Mouse (Mus musculus): ENCODE results near the gene Ano1. TPM values are rescaled to one million over a fixed set of nuclear protein-coding genes. Genes with fewer than 3 reads are reported as not detected.
A peak's percentile ranks its signal among the peaks of the same experiment; 100 is the strongest.

Gene Ano1
- polyA plus RNA-seq, 2 experiments: 8.9 to 11.5 TPM

DNA sequence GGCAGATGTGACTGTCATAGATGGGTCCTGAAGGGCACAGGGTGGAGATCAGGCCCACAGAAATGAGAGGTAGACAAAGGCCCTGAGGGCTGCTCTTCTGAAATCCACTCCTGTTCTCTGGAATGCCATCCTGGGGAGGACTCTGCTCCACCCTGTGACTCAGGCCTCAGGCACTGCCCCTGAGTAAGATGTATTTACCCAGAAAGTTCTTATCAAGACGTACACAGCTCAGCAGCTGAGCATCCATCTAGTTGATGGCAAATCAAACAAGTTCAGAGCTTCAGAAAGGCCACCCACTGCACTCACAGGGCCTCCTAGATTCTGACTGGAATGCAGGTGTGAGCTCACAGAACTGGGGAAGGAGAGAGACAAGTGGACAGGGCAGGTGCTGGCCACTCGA, 4.0 kb downstream of the Ano1 start:
- no peak for ATAC-seq (ENCODE audit: low FRiP score, low read depth)

DNA sequence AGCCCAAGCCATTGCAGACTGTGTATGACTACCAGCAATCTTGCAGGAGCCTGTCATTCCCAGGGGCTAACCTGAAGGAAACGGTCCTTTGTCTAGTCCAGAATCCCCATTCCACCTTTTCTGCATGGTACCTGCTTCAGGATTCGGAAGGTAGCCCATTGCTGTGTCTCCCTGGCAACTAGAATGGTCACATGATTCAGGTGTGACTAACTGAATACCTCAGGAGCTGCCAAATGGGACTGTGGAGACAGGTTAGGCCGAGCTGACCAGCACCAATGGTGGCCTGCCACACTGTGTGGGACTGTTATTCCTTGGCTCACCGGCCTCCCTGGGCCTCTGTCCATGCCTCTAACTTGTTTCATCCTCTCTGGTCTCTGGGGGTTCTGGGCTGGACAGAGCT, 5.3 kb downstream of the Ano1 start:
- no peaks in the 10 kb centered on the region for H3K27me3 ChIP-seq (ENCODE audit: control insufficient read depth, insufficient read depth, low read length)
- TF ChIP-seq POLR2A (IDR thresholded peaks at IDR 0.05; ENCODE audit: borderline replicate concordance, extremely low read depth, insufficient read depth, insufficient read length): no peak
- WGBS: 89% methylated on average over 4 of the region's 4 CpGs
- DNase-seq (ENCODE audit: low spot score): no peak
- no peak overlapping the region for H3K27ac ChIP-seq (replicated peaks; ENCODE audit: low read depth, low read length)
- no peaks in the 10 kb centered on the region for H3K36me3 ChIP-seq (ENCODE audit: control insufficient read depth, insufficient read depth, low read length)
- no peaks in the 10 kb centered on the region for H3K4me1 ChIP-seq (ENCODE audit: control insufficient read depth, insufficient read depth, low read length)
- H3K4me3 ChIP-seq (replicated peaks; ENCODE audit: low read length): no peak overlapping the region
- ATAC-seq (ENCODE audit: low FRiP score, low read depth): no peak
- no peak overlapping the region for H3K9ac ChIP-seq (ENCODE audit: low read depth, low read length, severe bottlenecking)
- no peak overlapping the region for H3K4me2 ChIP-seq (replicated peaks; ENCODE audit: low read depth, low read length, severe bottlenecking)
- H3K9me3 ChIP-seq (ENCODE audit: control insufficient read depth, low read length): no peaks in the 10 kb centered on the region

More for the DNA sequence above, 4.0 kb downstream of the Ano1 start:
- no peak overlapping the region for H3K4me3 ChIP-seq (replicated peaks; ENCODE audit: low read length)
- no peak overlapping the region for H3K4me2 ChIP-seq (replicated peaks; ENCODE audit: low read depth, low read length, severe bottlenecking)
- H3K9me3 ChIP-seq (ENCODE audit: control insufficient read depth, low read length): no peaks in the 10 kb centered on the region
- H3K27ac ChIP-seq (replicated peaks; ENCODE audit: low read depth, low read length): no peak overlapping the region
- no peak overlapping the region for H3K9ac ChIP-seq (ENCODE audit: low read depth, low read length, severe bottlenecking)
- DNase-seq (ENCODE audit: low spot score): no peak
- TF ChIP-seq POLR2A (IDR thresholded peaks at IDR 0.05; ENCODE audit: borderline replicate concordance, extremely low read depth, insufficient read depth, insufficient read length): no peak
- no peaks in the 10 kb centered on the region for H3K27me3 ChIP-seq (ENCODE audit: control insufficient read depth, insufficient read depth, low read length)
- no peaks in the 10 kb centered on the region for H3K36me3 ChIP-seq (ENCODE audit: control insufficient read depth, insufficient read depth, low read length)
- H3K4me1 ChIP-seq (ENCODE audit: control insufficient read depth, insufficient read depth, low read length): no peaks in the 10 kb centered on the region
- WGBS: 32% methylated on average over 2 of the region's 2 CpGs

DNA sequence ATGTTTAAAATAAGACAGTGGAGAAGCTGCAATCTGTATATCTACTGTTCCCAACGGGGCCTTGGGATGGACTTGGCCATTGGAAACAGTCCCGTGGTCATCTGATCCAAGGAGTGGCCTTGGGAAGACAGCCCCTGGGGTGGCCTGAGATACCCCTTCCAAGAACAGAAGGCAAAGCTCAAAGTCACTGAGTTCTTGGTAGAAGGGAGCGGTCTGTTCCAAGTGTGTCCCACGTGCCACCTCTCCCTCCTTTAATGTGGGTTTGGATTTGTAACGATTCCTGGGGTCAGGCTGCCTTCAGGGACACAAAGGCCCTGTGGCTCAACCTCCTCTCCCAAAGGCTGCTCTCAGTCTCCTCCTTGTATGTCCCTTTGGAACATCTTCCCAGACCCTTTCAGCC, 7.9 kb downstream of the Ano1 start:
- no peak overlapping the region for H3K9ac ChIP-seq (ENCODE audit: low read depth, low read length, severe bottlenecking)
- no peak for TF ChIP-seq POLR2A (IDR thresholded peaks at IDR 0.05; ENCODE audit: borderline replicate concordance, extremely low read depth, insufficient read depth, insufficient read length)
- no peak overlapping the region for H3K4me2 ChIP-seq (replicated peaks; ENCODE audit: low read depth, low read length, severe bottlenecking)
- DNase-seq (ENCODE audit: low spot score) (no peak), ATAC-seq (ENCODE audit: low FRiP score, low read depth) (no peak)
- H3K36me3 ChIP-seq (ENCODE audit: control insufficient read depth, insufficient read depth, low read length): no peaks in the 10 kb centered on the region
- H3K9me3 ChIP-seq (ENCODE audit: control insufficient read depth, low read length): no peaks in the 10 kb centered on the region
- 77% methylated on average over 5 of the region's 5 CpGs for WGBS
- H3K4me3 ChIP-seq (replicated peaks; ENCODE audit: low read length): no peak overlapping the region
- no peaks in the 10 kb centered on the region for H3K4me1 ChIP-seq (ENCODE audit: control insufficient read depth, insufficient read depth, low read length)
- H3K27me3 ChIP-seq (ENCODE audit: control insufficient read depth, insufficient read depth, low read length): no peaks in the 10 kb centered on the region
- no peak overlapping the region for H3K27ac ChIP-seq (replicated peaks; ENCODE audit: low read depth, low read length)

DNA sequence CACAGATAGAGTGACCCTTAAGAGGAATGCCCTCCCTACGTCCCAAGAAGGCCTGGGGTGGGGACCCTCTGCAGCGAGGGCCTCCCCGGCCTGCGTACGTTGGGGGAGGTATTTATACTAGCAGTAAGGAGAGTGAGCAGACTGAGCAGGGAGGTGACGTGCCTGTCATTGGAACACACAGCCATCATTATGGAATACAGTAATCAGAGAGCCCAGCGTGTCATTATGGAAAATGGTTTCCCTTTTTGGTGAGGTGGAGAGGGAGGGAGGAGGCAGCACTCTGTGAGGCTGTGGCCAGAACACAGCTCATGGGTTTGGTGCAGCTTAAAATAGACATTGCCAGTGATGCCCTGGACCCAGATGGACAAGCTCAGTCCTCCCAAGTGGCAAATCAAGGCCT, 11.1 kb downstream of the Ano1 start:
- Histone ChIP-seq H3K36me3 (ENCODE audit: control insufficient read depth, insufficient read depth, low read length) (no peaks in the 10 kb centered on the region), H3K9me3 (ENCODE audit: control insufficient read depth, low read length) (no peaks in the 10 kb centered on the region), H3K4me3 (replicated peaks; ENCODE audit: low read length) (no peak overlapping the region), H3K4me2 (replicated peaks; ENCODE audit: low read depth, low read length, severe bottlenecking) (no peak overlapping the region), H3K9ac (ENCODE audit: low read depth, low read length, severe bottlenecking) (no peak overlapping the region), H3K4me1 (ENCODE audit: control insufficient read depth, insufficient read depth, low read length) (peaks cover 8% of the 10 kb centered on the region; the same call in 1 of the 2 replicates), H3K27ac (replicated peaks; ENCODE audit: low read depth, low read length) (no peak overlapping the region), H3K27me3 (ENCODE audit: control insufficient read depth, insufficient read depth, low read length) (no peaks in the 10 kb centered on the region)
- DNase-seq (ENCODE audit: low spot score): no peak
- ATAC-seq (ENCODE audit: low FRiP score, low read depth): no peak
- no peak for TF ChIP-seq POLR2A (IDR thresholded peaks at IDR 0.05; ENCODE audit: borderline replicate concordance, extremely low read depth, insufficient read depth, insufficient read length)
- WGBS: 69% methylated on average over 7 of the region's 7 CpGs

DNA sequence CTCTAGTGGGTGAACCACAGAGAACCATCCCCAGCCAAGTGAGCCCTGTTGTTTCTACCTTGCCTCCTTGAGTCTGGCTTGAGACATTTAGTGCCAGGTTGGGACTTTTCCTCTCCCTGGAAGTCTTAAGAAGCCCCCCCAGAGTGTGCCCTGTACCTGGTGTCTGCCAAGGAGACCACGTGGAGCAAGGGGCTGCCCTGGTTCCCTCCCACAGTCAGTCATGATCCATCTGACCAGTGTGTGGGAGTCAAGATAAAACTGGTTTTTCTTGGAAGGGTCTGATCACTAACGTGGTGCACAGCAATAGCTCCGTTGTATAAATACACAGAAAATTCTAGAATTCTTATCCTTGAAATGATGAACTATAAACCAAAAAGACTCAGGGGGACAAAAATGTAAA, 12.0 kb downstream of the Ano1 start:
- no peak for ATAC-seq (ENCODE audit: low FRiP score, low read depth)

DNA sequence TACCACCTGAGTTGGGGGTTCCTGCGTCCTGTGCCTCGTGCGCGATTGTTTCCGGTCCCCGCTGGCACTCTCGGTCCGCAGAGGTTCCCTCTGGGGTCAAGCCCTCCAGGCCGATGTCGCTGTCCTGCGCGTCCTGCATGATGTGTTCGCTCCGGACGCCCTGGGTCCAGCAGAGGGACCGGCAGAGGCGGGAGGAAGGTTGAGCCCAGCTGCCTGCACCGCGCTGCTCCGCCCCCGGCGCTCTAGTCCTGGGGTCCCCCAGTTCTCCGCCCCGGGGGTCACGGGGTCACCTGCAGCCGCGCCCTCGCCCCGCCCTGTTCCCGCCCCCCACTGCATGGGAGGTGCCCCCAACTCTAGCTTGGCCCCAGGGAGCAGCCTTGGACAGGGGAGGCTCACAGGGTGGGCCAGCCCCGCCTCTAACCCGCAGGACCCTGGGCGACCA, 13.4 kb downstream of the Ano1 start:
- Histone ChIP-seq H3K9ac (ENCODE audit: low read depth, low read length, severe bottlenecking) (0 out of 2 replicates have a peak overlapping the region, but pooled peaks have one; percentile 12), H3K27me3 (ENCODE audit: control insufficient read depth, insufficient read depth, low read length) (no peaks in the 10 kb centered on the region), H3K4me1 (ENCODE audit: control insufficient read depth, insufficient read depth, low read length) (peaks cover 8% of the 10 kb centered on the region; the same call in 1 of the 2 replicates), H3K27ac (replicated peaks; ENCODE audit: low read depth, low read length) (no peak overlapping the region), H3K36me3 (ENCODE audit: control insufficient read depth, insufficient read depth, low read length) (no peaks in the 10 kb centered on the region), H3K9me3 (ENCODE audit: control insufficient read depth, low read length) (no peaks in the 10 kb centered on the region), H3K4me2 (replicated peaks; ENCODE audit: low read depth, low read length, severe bottlenecking) (peak overlapping the region; percentile 71), H3K4me3 (replicated peaks; ENCODE audit: low read length) (peak overlapping the region; percentile 34)
- 2% methylated on average over 32 of the region's 33 CpGs for WGBS
- TF ChIP-seq POLR2A (IDR thresholded peaks at IDR 0.05; ENCODE audit: borderline replicate concordance, extremely low read depth, insufficient read depth, insufficient read length): no peak
- ATAC-seq (ENCODE audit: low FRiP score, low read depth): peak; percentile 65; the same call in 1 of the 2 replicates
- no peak for DNase-seq (ENCODE audit: low spot score)

More for the DNA sequence above, 12.0 kb downstream of the Ano1 start:
- 58% methylated on average over 3 of the region's 3 CpGs for WGBS
- no peak overlapping the region for H3K4me2 ChIP-seq (replicated peaks; ENCODE audit: low read depth, low read length, severe bottlenecking)
- H3K4me1 ChIP-seq (ENCODE audit: control insufficient read depth, insufficient read depth, low read length): peaks cover 8% of the 10 kb centered on the region; the same call in 1 of the 2 replicates
- no peak overlapping the region for H3K4me3 ChIP-seq (replicated peaks; ENCODE audit: low read length)
- DNase-seq (ENCODE audit: low spot score): no peak
- H3K9me3 ChIP-seq (ENCODE audit: control insufficient read depth, low read length): no peaks in the 10 kb centered on the region
- H3K27me3 ChIP-seq (ENCODE audit: control insufficient read depth, insufficient read depth, low read length): no peaks in the 10 kb centered on the region
- no peak for TF ChIP-seq POLR2A (IDR thresholded peaks at IDR 0.05; ENCODE audit: borderline replicate concordance, extremely low read depth, insufficient read depth, insufficient read length)
- no peak overlapping the region for H3K9ac ChIP-seq (ENCODE audit: low read depth, low read length, severe bottlenecking)
- H3K36me3 ChIP-seq (ENCODE audit: control insufficient read depth, insufficient read depth, low read length): no peaks in the 10 kb centered on the region
- no peak overlapping the region for H3K27ac ChIP-seq (replicated peaks; ENCODE audit: low read depth, low read length)
